Mouse (Mus musculus): Measurements from ENCODE around the gene Casp2.

Casp2 gene

GRCm38 (mm10) chr6:42282865-42283528 is 18.2 kb downstream of the Casp2 start:
- no peak for DNase-seq

- no peak for DNase-seq
These were observed 21.7 kb downstream of the Casp2 start, which contains the start of gene Clcn1 for GRCm38 (mm10) chr6:42286448-42286847. Clcn1 (plus strand) TSS chr6:42286685.

- DNase-seq = no peak
These were observed 22.8 kb downstream of the Casp2 start for GRCm38 (mm10) chr6:42287562-42287961.

GRCm38 (mm10) chr6:42293327-42293726 is 28.5 kb downstream of the Casp2 start:
- no peak for DNase-seq

GRCm38 (mm10) chr6:42295549-42296094 is 30.8 kb downstream of the Casp2 start:
- no peak for DNase-seq

- no peak for DNase-seq
These were observed 34.6 kb downstream of the Casp2 start for GRCm38 (mm10) chr6:42299362-42299761.

GRCm38 (mm10) chr6:42309816-42310378 is 45.1 kb downstream of the Casp2 start:
- DNase-seq = no peak

GRCm38 (mm10) chr6:42310427-42311053 is 45.8 kb downstream of the Casp2 start:
- DNase-seq = no peak

- no peak for DNase-seq
These were observed 53.5 kb downstream of the Casp2 start for GRCm38 (mm10) chr6:42318293-42318692.

GRCm38 (mm10) chr6:42323371-42324066 is 58.7 kb downstream of the Casp2 start:
- DNase-seq = no peak

GRCm38 (mm10) chr6:42324067-42324481 is 59.3 kb downstream of the Casp2 start:
- no peak for DNase-seq

- peak; percentile 22 for DNase-seq
These were observed 59.9 kb downstream of the Casp2 start, which contains the start of gene Fam131b for GRCm38 (mm10) chr6:42324482-42325267. Fam131b (minus strand) TSS chr6:42324643.

GRCm38 (mm10) chr6:42325268-42325609 is 60.5 kb downstream of the Casp2 start:
- peak; percentile 81 for DNase-seq

- no peak for DNase-seq
These were observed 61.7 kb downstream of the Casp2 start for GRCm38 (mm10) chr6:42326509-42326908.

- no peak for DNase-seq
These were observed 64.0 kb downstream of the Casp2 start for GRCm38 (mm10) chr6:42328757-42329156.

- no peak for DNase-seq
These were observed 65.4 kb downstream of the Casp2 start for GRCm38 (mm10) chr6:42330216-42330615.

- no peak for DNase-seq
These were observed 66.2 kb downstream of the Casp2 start for GRCm38 (mm10) chr6:42330946-42331345.

Data from kidney, adult 18-20 months (tissue).